Mouse (Mus musculus): ENCODE data around the gene Lactbl1.

DNA sequence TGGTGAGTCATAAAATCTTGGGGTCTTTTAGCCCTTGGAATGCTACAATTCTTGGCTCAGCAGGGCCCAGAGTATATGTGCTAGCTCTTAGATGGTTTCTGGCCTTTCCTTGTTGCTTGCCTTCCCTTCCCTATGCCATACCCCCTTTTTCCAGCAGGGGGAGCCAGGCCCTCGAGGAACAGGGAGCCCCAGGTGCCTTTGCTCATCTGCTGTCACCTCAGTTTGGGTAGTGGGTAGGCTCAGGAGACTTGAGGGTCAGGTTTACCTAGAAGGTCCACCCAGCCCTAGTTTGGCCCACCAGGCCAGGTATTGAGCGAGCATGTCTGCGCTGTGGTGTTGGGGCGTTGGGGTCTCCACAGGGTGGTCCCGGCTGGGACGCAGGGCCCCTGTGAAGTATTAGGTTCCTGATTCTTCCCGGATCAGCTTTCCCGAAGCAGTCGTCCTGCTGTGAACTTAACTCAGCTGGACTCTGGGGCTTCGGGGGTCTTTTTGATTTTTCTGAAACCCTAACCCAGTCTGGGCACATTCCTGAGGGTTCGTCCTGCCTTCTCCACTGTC is 26.6 kb downstream of the Lactbl1 start:
- TF ChIP-seq EP300 (optimal IDR thresholded peaks at IDR 0.05) (no peak), CTCF (IDR thresholded peaks at IDR 0.05; ENCODE audit: low read depth) (peak; percentile 98)
